Mouse (Mus musculus) limb, embryonic 13.5 days (tissue): Measurements from ENCODE around the gene Serpina6. TPM values are rescaled to one million over a fixed set of nuclear protein-coding genes. Genes with fewer than 3 reads are reported as not detected.
"Not testable (repeated sequence)": the region's sequence is repeated elsewhere in the genome, so short reads cannot be mapped to it uniquely, and the experiment has no call there.

Experiments used
- ATAC-seq: fragments of 200-750 bp; cut with Nextera tagmentation; 2 replicates; pipeline ENCODE4 v1.8.0; 2017; ENCODE audit warnings: low read depth, moderate number of reproducible peaks, moderate TSS enrichment; ENCODE audit not compliant: low FRiP score
- H3K27ac ChIP-seq: fragments of 300-500 bp; sonication (generic); 2 replicates; pipeline ENCODE4 v1.5.1; 2015; ENCODE audit warnings: inconsistent platforms, mild to moderate bottlenecking, moderate library complexity
- H3K27me3 ChIP-seq: fragments of 300-500 bp; sonication (generic); 2 replicates; pipeline ENCODE4 v1.6.1; 2015; ENCODE audit warnings: mild to moderate bottlenecking, inconsistent platforms
- H3K36me3 ChIP-seq: fragments of 300-500 bp; sonication (generic); 2 replicates; pipeline ENCODE4 v1.6.1; 2015; ENCODE audit warnings: inconsistent platforms, mild to moderate bottlenecking, moderate library complexity
- H3K4me1 ChIP-seq: fragments of 300-500 bp; sonication (generic); 2 replicates; pipeline ENCODE4 v1.6.1; 2015; ENCODE audit warnings: inconsistent platforms
- H3K4me2 ChIP-seq: fragments of 300-500 bp; sonication (generic); replicated peaks from 2 replicates; pipeline ENCODE4 v1.6.1; 2015; ENCODE audit warnings: inconsistent platforms, mild to moderate bottlenecking, moderate library complexity
- H3K4me3 ChIP-seq: fragments of 300-500 bp; sonication (generic); 2 replicates; pipeline ENCODE4 v1.5.1; 2015; ENCODE audit warnings: moderate library complexity, mild to moderate bottlenecking, inconsistent platforms
- H3K9ac ChIP-seq: fragments of 300-500 bp; sonication (generic); 2 replicates; pipeline ENCODE4 v1.6.1; 2015; ENCODE audit warnings: mild to moderate bottlenecking, inconsistent platforms
- H3K9me3 ChIP-seq: fragments of 300-500 bp; sonication (generic); 2 replicates; pipeline ENCODE4 v1.6.1; 2016; ENCODE audit warnings: inconsistent platforms
- WGBS: fragments of 180-500 bp; shearing (Covaris S2); methylation state at CpG from one replicate; pipeline ENCODE4 v1.1.7; 2015; 5-methylcytosine and 5-hydroxymethylcytosine counted together
- polyA plus RNA-seq: library from polyadenylated mRNA; unstranded; fragments of >200 nt; fragmentation: Nextera tagmentation; extraction: Ambion mirVana; gene quantifications from 2 replicates; pipeline ENCODE4 v1.2.1, GENCODE M21; 2015

The Serpina6 gene
- polyA plus RNA-seq, 1 experiment from 2014 or later: 0.18 TPM

GRCm38 (mm10) chr12:103679853-103680252, 22.8 kb upstream of the Serpina6 start:
- not testable (repeated sequence) for H3K4me3 ChIP-seq, H3K4me2 ChIP-seq, H3K4me1 ChIP-seq, H3K9me3 ChIP-seq, ATAC-seq, H3K27ac ChIP-seq, H3K36me3 ChIP-seq, H3K9ac ChIP-seq, H3K27me3 ChIP-seq
- WGBS: 92% methylated on average over 1 of the region's 1 CpGs

GRCm38 (mm10) chr12:103676039-103676438, 19.0 kb upstream of the Serpina6 start, which contains the start of gene Serpina16:
Gene Serpina16, minus strand, starts transcription at chr12:103676139.
- 100% methylated on average over 1 of the region's 1 CpGs for WGBS

GRCm38 (mm10) chr12:103673179-103673578, 16.2 kb upstream of the Serpina6 start:
- H3K9me3 ChIP-seq: no peaks in the 10 kb centered on the region
- H3K4me2 ChIP-seq: no peak overlapping the region
- no peak overlapping the region for H3K4me3 ChIP-seq
- H3K4me1 ChIP-seq: no peaks in the 10 kb centered on the region
- H3K27me3 ChIP-seq: no peaks in the 10 kb centered on the region
- H3K36me3 ChIP-seq: no peaks in the 10 kb centered on the region
- H3K9ac ChIP-seq: no peak overlapping the region
- H3K27ac ChIP-seq: no peak overlapping the region
- 76% methylated on average over 2 of the region's 2 CpGs for WGBS
- no peak for ATAC-seq

More at GRCm38 (mm10) chr12:103676039-103676438, 19.0 kb upstream of the Serpina6 start, which contains the start of gene Serpina16:
- Histone ChIP-seq H3K27ac (no peak within 1 kb of the TSS), H3K4me3 (no peak within 1 kb of the TSS), H3K4me1 (no peaks in the 10 kb centered on the region), H3K36me3 (no peaks in the 10 kb centered on the region), H3K4me2 (no peak within 1 kb of the TSS), H3K9me3 (no peaks in the 10 kb centered on the region), H3K27me3 (no peaks in the 10 kb centered on the region), H3K9ac (no peak within 1 kb of the TSS)
- no peak for ATAC-seq

- Histone ChIP-seq H3K4me2 (no peak overlapping the region), H3K36me3 (no peaks in the 10 kb centered on the region), H3K4me3 (no peak overlapping the region), H3K27ac (no peak overlapping the region), H3K9ac (no peak overlapping the region), H3K27me3 (no peaks in the 10 kb centered on the region), H3K9me3 (no peaks in the 10 kb centered on the region), H3K4me1 (no peaks in the 10 kb centered on the region)
- ATAC-seq: no peak
- 82% methylated on average over 3 of the region's 3 CpGs for WGBS
Measured at GRCm38 (mm10) chr12:103671483-103671882, 14.5 kb upstream of the Serpina6 start.

- ATAC-seq: no peak
- WGBS: 67% methylated on average over 2 of the region's 2 CpGs
Measured at GRCm38 (mm10) chr12:103670964-103671363, 14.0 kb upstream of the Serpina6 start.

GRCm38 (mm10) chr12:103670344-103670743, 13.3 kb upstream of the Serpina6 start:
- no peak for ATAC-seq
- H3K4me1 ChIP-seq: no peaks in the 10 kb centered on the region
- no peaks in the 10 kb centered on the region for H3K36me3 ChIP-seq
- H3K4me2 ChIP-seq: no peak overlapping the region
- H3K27me3 ChIP-seq: no peaks in the 10 kb centered on the region
- no peaks in the 10 kb centered on the region; the same call in 1 of the 2 replicates for H3K9me3 ChIP-seq
- H3K9ac ChIP-seq: no peak overlapping the region
- WGBS: 89% methylated on average over 5 of the region's 5 CpGs
- H3K4me3 ChIP-seq: no peak overlapping the region
- H3K27ac ChIP-seq: no peak overlapping the region

More at GRCm38 (mm10) chr12:103670964-103671363, 14.0 kb upstream of the Serpina6 start:
- no peaks in the 10 kb centered on the region for H3K36me3 ChIP-seq
- H3K27me3 ChIP-seq: no peaks in the 10 kb centered on the region
- H3K27ac ChIP-seq: no peak overlapping the region
- H3K4me2 ChIP-seq: no peak overlapping the region
- no peak overlapping the region for H3K4me3 ChIP-seq
- no peaks in the 10 kb centered on the region for H3K4me1 ChIP-seq
- no peaks in the 10 kb centered on the region; the same call in 1 of the 2 replicates for H3K9me3 ChIP-seq
- H3K9ac ChIP-seq: no peak overlapping the region

- H3K36me3 ChIP-seq: no peaks in the 10 kb centered on the region
- H3K9me3 ChIP-seq: no peaks in the 10 kb centered on the region; the same call in 1 of the 2 replicates
- ATAC-seq: no peak
- 98% methylated on average over 3 of the region's 3 CpGs for WGBS
- H3K27me3 ChIP-seq: no peaks in the 10 kb centered on the region
- no peak overlapping the region for H3K4me3 ChIP-seq
- no peaks in the 10 kb centered on the region for H3K4me1 ChIP-seq
- H3K4me2 ChIP-seq: no peak overlapping the region
- no peak overlapping the region for H3K9ac ChIP-seq
- no peak overlapping the region for H3K27ac ChIP-seq
Measured at GRCm38 (mm10) chr12:103665286-103665685, 8.3 kb upstream of the Serpina6 start.

- not testable (repeated sequence) for H3K36me3 ChIP-seq, H3K4me3 ChIP-seq, H3K27me3 ChIP-seq, H3K4me1 ChIP-seq, H3K9ac ChIP-seq, H3K9me3 ChIP-seq, ATAC-seq, H3K4me2 ChIP-seq, H3K27ac ChIP-seq
Measured at GRCm38 (mm10) chr12:103662053-103662452, 5.0 kb upstream of the Serpina6 start.

- WGBS: 80% methylated on average over 5 of the region's 5 CpGs
- H3K36me3 ChIP-seq: no peaks in the 10 kb centered on the region
Measured at GRCm38 (mm10) chr12:103660076-103660475, 3.1 kb upstream of the Serpina6 start.

GRCm38 (mm10) chr12:103659171-103659570, 2.2 kb upstream of the Serpina6 start:
- ATAC-seq: no peak
- no peak overlapping the region for H3K4me3 ChIP-seq
- no peak overlapping the region for H3K27ac ChIP-seq
- H3K4me1 ChIP-seq: no peaks in the 10 kb centered on the region
- no peak overlapping the region for H3K4me2 ChIP-seq
- H3K9ac ChIP-seq: no peak overlapping the region
- WGBS: 83% methylated on average over 2 of the region's 2 CpGs
- H3K9me3 ChIP-seq: no peaks in the 10 kb centered on the region
- no peaks in the 10 kb centered on the region for H3K27me3 ChIP-seq
- H3K36me3 ChIP-seq: no peaks in the 10 kb centered on the region

More at GRCm38 (mm10) chr12:103660076-103660475, 3.1 kb upstream of the Serpina6 start:
- Histone ChIP-seq H3K9ac (no peak overlapping the region), H3K4me3 (no peak overlapping the region), H3K4me2 (no peak overlapping the region), H3K27me3 (no peaks in the 10 kb centered on the region), H3K27ac (no peak overlapping the region), H3K9me3 (no peaks in the 10 kb centered on the region), H3K4me1 (no peaks in the 10 kb centered on the region)
- no peak for ATAC-seq

- H3K4me3 ChIP-seq: no peak overlapping the region
- H3K9me3 ChIP-seq: no peaks in the 10 kb centered on the region
- no peak overlapping the region for H3K27ac ChIP-seq
- ATAC-seq: no peak
- no peaks in the 10 kb centered on the region for H3K27me3 ChIP-seq
- no peak overlapping the region for H3K4me2 ChIP-seq
- no peaks in the 10 kb centered on the region for H3K4me1 ChIP-seq
- 82% methylated on average over 10 of the region's 10 CpGs for WGBS
- H3K36me3 ChIP-seq: no peaks in the 10 kb centered on the region
- no peak overlapping the region for H3K9ac ChIP-seq
Measured at GRCm38 (mm10) chr12:103657991-103658390, 979 bp upstream of the Serpina6 start.

- Histone ChIP-seq H3K27me3 (no peaks in the 10 kb centered on the region), H3K9ac (no peak overlapping the region), H3K36me3 (no peaks in the 10 kb centered on the region), H3K9me3 (peaks cover 5% of the 10 kb centered on the region; the same call in 1 of the 2 replicates), H3K27ac (no peak overlapping the region), H3K4me3 (no peak overlapping the region), H3K4me1 (no peaks in the 10 kb centered on the region), H3K4me2 (no peak overlapping the region)
- no peak for ATAC-seq
- WGBS: 80% methylated on average over 7 of the region's 7 CpGs
Measured at GRCm38 (mm10) chr12:103655123-103656044, 1.6 kb downstream of the Serpina6 start.
